Mouse (Mus musculus) hindlimb bud, embryonic 11.5 days (tissue): ENCODE measurements at regions not wholly inside any gene's neighbourhood (a gene's known extent, or its start where the extent isn't known, plus 50 kb on each side); places are given as distances from the start of the nearest gene placed in this dataset.

Experiments
- DNase-seq: peaks from one replicate; pipeline ENCODE4 v3.0.0-alpha.2; 2012; ENCODE audit warnings: low read depth, low spot score; ENCODE audit errors: extremely low spot score

DNA sequence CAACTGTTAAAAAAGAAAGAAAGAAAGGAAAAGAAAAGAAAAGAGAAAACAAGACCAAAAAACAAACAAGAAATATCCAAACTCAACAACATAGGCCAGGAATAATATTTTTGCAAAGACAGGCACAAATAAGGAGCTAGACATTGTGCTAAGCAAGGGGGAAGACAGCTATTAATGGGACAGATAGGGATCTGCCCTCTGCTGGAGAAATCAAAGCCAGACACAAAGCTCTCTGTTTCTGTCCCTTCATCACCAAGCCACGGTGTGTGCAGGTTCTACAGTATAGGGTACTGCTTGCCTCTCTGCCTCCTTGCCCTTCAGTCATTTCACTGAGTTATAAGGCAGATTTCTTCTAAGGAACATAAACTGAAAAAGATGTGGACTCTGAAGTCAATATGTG, 57.8 kb upstream of the Chchd3 start:
- DNase-seq: no peak

DNA sequence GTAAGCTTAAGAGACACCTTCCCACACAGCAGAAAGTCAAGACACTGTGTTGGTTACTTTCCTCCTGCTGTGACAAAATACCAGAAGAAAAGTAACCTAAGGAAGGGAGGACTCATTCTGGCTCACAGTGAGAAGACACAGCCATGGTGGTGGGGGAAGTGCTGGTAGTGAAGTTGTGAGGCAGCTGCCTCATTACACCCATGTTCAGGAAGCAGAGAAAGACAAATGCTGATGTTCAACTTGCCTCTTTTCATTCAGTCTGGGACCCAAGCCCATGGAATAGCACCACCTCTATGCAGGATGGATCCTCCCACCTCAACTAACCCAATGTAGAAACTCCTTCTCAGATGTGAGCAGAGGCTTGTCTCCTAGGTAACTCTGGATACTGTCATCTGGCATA, 60.5 kb upstream of the Chchd3 start:
- no peak for DNase-seq

DNA sequence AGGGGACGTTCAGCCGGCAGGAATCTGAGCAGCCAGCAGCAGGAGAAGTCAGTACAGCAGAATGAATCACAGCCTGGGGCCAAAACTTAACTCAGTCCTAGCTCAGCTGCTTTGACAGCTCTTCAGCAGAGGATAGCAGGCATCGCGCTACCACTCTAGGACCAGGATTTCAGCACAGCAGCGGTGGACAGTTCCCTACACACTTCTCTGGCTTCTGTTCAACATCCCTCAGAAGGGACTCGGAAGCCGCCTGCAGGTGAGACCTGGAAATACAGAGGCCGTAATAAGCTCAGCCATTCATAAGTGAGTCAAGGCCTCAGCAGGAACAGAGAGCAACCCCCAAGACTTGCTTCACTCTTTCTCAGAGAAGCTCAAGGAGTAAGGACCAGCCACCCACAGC, 66.5 kb upstream of the Chchd3 start:
- DNase-seq: peak; percentile 81

DNA sequence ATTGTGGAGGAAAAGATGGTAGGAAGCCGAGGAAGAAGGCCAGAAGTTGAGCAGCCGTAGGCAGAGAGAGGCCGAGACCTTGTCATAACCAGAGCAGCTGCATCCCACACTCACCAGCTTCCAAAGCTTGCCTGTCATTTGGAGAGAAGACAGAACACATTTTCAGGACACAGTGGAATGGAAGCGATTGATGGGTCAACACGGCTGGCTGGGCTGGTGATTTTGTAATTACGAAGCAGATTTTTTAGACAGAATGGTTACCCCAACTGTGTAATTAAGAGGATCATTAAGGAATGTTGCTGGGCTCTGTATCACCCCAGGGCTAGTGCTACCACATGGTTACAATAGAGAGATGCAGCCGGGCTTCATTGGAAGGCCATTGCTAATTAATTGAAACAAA, 76.8 kb upstream of the Chchd3 start:
- DNase-seq: no peak

DNA sequence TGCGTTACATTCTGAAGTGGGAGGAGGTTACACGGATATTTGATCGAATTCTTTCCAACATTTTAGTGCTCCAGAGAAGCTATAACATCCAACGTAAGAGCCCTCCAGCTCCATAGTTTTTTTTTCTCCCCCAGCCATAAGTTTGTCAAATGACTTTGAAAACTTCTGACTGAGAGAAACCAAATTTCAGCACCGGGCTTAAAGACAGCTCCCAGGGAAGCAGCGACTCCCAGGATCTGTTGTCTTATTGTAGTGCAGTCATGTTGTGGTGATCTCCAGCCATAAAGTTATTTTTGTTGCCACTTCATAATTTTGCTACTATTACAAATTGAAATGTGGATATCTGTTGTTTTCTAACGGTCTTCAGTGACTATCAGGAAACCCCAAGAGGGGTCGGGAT, 77.8 kb upstream of the Chchd3 start:
- DNase-seq: peak; percentile 16

DNA sequence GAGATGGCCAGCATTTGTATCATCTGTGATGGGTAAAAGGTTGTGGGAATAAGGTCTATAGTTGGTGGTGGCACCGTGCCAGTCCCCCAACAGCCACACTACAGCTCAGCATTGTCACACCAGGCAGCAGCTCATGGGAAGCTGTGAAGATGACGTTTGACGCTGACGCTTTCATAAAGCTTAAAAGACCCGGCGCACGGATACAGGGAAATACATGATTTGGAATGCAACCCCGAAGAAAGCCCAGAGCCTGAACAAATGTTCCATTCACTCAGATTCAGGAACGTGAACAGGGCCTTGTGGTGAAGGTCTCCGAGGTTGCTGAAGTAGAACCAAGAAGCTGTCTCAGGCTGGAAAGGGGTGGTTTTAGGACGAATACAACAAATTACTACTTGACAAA, 82.4 kb upstream of the Exoc4 start:
- DNase-seq: no peak

DNA sequence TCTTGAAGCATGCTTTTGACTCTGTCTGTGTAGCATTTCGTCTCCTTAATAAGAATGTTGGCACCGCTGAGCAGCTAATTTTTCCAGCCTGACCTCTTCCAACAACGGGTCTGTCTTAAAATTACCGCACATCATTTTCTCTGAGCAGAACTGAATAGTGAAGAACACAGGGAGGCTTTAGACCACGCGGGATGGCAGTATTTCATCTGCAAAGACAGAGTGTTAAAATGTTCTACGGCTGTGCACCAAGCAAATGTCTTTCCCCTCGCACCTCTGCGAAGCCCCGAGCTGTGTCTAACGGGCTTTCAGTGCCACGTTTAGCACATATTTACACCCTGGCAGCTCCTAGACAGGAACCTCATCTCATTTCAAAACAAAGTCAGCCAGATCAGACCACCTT, 75.3 kb upstream of the Exoc4 start:
- no peak for DNase-seq

GRCm38 (mm10) chr6:33174616-33175015, 74.3 kb upstream of the Exoc4 start:
- DNase-seq: no peak

DNA sequence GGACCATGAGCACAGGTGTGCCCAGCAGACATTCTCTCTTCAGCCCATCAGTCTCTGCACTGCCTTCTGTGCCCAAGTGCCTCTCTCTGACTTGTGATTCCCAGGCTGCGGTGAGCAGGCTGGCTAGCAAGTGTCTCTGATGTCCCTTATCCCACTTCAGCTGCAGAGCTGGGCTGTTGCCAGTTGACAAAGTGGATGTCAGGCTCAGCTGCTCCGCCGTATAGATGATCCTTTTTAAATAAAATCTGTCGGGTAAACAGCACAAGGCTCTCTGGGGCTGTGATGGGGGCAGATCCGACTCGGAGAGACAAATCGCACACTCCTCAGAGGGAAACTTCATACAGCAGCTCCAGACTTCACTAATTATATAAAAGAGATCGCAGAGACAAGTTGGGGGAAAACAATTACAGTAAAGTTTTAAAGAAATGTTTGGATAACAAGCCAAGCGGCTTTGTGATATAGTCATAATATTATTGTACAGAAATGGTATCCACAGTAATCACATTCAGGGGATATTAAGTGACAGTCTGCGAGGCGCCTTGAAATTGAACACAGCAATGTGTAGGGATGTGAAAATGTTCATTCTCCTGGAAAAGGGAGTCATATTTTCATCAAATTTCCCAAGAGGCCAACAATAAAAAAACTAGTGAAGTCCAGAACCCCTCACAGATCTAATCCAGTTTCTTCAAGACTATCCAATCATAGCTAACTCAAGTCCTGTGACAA, 59.2 kb upstream of the Exoc4 start:
- DNase-seq: no peak

- DNase-seq: no peak
These were observed 55.1 kb upstream of the Exoc4 start for GRCm38 (mm10) chr6:33193823-33194222.
